In the genomic region with DNA sequence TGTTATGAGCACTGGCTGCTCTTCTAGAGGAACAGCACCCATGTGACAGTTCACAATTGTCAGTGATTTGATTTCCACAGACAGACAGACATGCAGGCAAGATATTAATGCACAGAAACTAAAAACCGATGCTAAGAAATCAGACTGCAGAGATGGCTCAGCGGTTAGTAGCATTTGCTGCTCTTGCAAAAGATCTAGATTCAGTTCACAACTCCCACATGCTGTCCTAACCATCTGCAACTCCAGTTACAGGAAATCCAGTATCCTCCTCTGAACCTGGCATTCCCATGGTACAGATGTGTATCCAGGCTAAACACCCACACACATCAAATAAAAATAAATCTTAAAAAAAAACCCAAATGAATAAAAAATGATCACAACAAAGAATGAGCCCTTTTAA, we compare ENCODE assay signal across 28 mouse cellular contexts. TPM values are rescaled to one million over a fixed set of nuclear protein-coding genes. Genes with fewer than 3 reads are reported as not detected.
A peak's percentile ranks its signal among the peaks of the same experiment; 100 is the strongest.
DNase-seq lines count a peak whose midpoint lies in the region; ATAC-seq lines count a peak whose summit lies in the region.
"Had no signal": no experiment of that assay in that cellular context is flagged by ENCODE, and none has a peak within 500 bp of the region (broad histone marks: within the 10 kb centered on the region; RNA-seq: fewer than 3 reads in every experiment).

No protein-coding gene starts in this region.

- H3K9ac ChIP-seq in heart, embryonic 12.5 days, result no peak overlapping the region
- H3K9ac ChIP-seq: limb, embryonic 15.5 days; midbrain, embryonic 13.5 days; neural tube, embryonic 12.5 days had no signal

- H3K4me2 ChIP-seq in heart, embryonic 12.5 days, result no peak overlapping the region
- H3K4me2 ChIP-seq: limb, embryonic 15.5 days; midbrain, embryonic 13.5 days; neural tube, embryonic 12.5 days had no signal

- DNase-seq in layer of hippocampus, adult 11-12 months (ENCODE audit: low spot score), result peak; percentile 54
- DNase-seq in layer of hippocampus, postnatal 25 days (ENCODE audit: extremely low spot score in 1 of 2, low spot score in 1 of 2), result no peak
- DNase-seq in brain, adult 2 months (ENCODE audit: low read depth, low spot score), result peak; percentile 89
- DNase-seq in layer of hippocampus, adult 8-10 months (ENCODE audit: low spot score in 2 of 2), result peak; percentile 37 to 59
- peak; percentile 43 to 65 for DNase-seq in left cerebral cortex, postnatal 14 days (ENCODE audit: low spot score in 2 of 2)
- no peak for DNase-seq in ovary, postnatal 14 days (ENCODE audit: low spot score)
- DNase-seq: cerebellum, adult 8-10 months; gastrocnemius, adult 2 months; heart, postnatal 4 days; kidney, adult 2 months; kidney, postnatal 10 days; lung, postnatal 14 days had no signal

- no peak for ATAC-seq in heart, embryonic 12.5 days (ENCODE audit: insufficient number of reproducible peaks, low FRiP score)
- ATAC-seq: hindbrain, postnatal 0 days; midbrain, embryonic 13.5 days had no signal

- H3K27ac ChIP-seq in heart, embryonic 12.5 days (ENCODE audit: poor library complexity, severe bottlenecking), result no peak overlapping the region
- H3K27ac ChIP-seq: embryonic facial prominence, embryonic 10.5 days; gastrocnemius, adult 2 months; hindbrain, postnatal 0 days; limb, embryonic 15.5 days; midbrain, embryonic 13.5 days; neural tube, embryonic 12.5 days; stomach, postnatal 0 days had no signal

- no peaks in the 10 kb centered on the region for H3K9me3 ChIP-seq in heart, embryonic 12.5 days (replicated peaks)
- H3K9me3 ChIP-seq: embryonic facial prominence, embryonic 10.5 days; limb, embryonic 15.5 days; midbrain, embryonic 13.5 days; neural tube, embryonic 12.5 days had no signal

- H3K36me3 ChIP-seq in heart, embryonic 12.5 days, result no peaks in the 10 kb centered on the region
- H3K36me3 ChIP-seq: embryonic facial prominence, embryonic 10.5 days; limb, embryonic 15.5 days; midbrain, embryonic 13.5 days; neural tube, embryonic 12.5 days had no signal

- H3K4me3 ChIP-seq in heart, embryonic 12.5 days, result no peak overlapping the region
- H3K4me3 ChIP-seq: embryonic facial prominence, embryonic 10.5 days; gastrocnemius, adult 2 months; limb, embryonic 15.5 days; midbrain, embryonic 13.5 days; neural tube, embryonic 12.5 days had no signal

- WGBS in heart, embryonic 12.5 days, result 89% methylated on average over 2 of the region's 2 CpGs

- intact Hi-C loops in left cerebral cortex, postnatal 14 days (cut with DNase I), result no loop called here

- peaks cover 41% of the 10 kb centered on the region for H3K27me3 ChIP-seq in heart, embryonic 12.5 days (replicated peaks)

- H3K4me1 ChIP-seq in heart, embryonic 12.5 days (replicated peaks), result 0 out of 2 replicates have a peak, but pooled peaks cover 5% of the 10 kb centered on the region
- H3K4me1 ChIP-seq: neural tube, embryonic 12.5 days had no signal

RNA-seq across cellular contexts. Expression of a gene that starts 2.6 kb away (rescaled TPM):
- total RNA-seq in layer of hippocampus, postnatal 25 days (2021), result 1 to 10 TPM; 8.3 TPM
- 1 to 10 TPM; 4.4 to 5.3 (median 5.2) TPM for total RNA-seq in layer of hippocampus, adult 8-10 months (2022)
- total RNA-seq in left cerebral cortex, postnatal 14 days (2021), result 1 to 10 TPM; 5.1 to 5.3 TPM
- polyA plus RNA-seq in heart, embryonic 12.5 days (2016; fragmentation: Nextera tagmentation; extraction: Ambion mirVana), result 0.22 TPM in 1 of 2 replicates, not detected in the other
- total RNA-seq: common myeloid progenitor, adult 5-6 weeks; granulocyte monocyte progenitor cell, adult 5-6 weeks; megakaryocyte, adult 5-6 weeks had no signal
- polyA plus RNA-seq: C2C12; embryonic facial prominence, embryonic 10.5 days; forebrain, embryonic 11.5 days; heart, embryonic 14.5 days; limb, embryonic 15.5 days; liver, embryonic 16.5 days; midbrain, embryonic 13.5 days had no signal

RNA-seq across cellular contexts. Expression of a gene that starts 19.8 kb away (rescaled TPM):
- total RNA-seq in layer of hippocampus, postnatal 25 days (2021), result 1 to 10 TPM; 2.3 to 3.5 TPM
- total RNA-seq in layer of hippocampus, adult 8-10 months (2022), result 1 to 10 TPM; 2.4 to 3.1 (median 2.8) TPM
- 1 to 10 TPM; 2.1 to 2.3 TPM for total RNA-seq in left cerebral cortex, postnatal 14 days (2021)
- 0.27 and 0.64 TPM in 2 replicates for polyA plus RNA-seq in heart, embryonic 12.5 days (2016; fragmentation: Nextera tagmentation; extraction: Ambion mirVana)
- total RNA-seq: common myeloid progenitor, adult 5-6 weeks; gastrocnemius, adult 2 months; granulocyte monocyte progenitor cell, adult 5-6 weeks; megakaryocyte, adult 5-6 weeks had no signal
- polyA plus RNA-seq: C2C12; limb, embryonic 15.5 days had no signal

RNA-seq across cellular contexts. Expression of a gene that starts 28.8 kb away (rescaled TPM):
- total RNA-seq in layer of hippocampus, postnatal 25 days (2021), result 1 to 10 TPM; 4.3 to 5.3 TPM
- 1 to 10 TPM; 4.5 to 6.1 (median 5.1) TPM for total RNA-seq in layer of hippocampus, adult 8-10 months (2022)
- total RNA-seq in left cerebral cortex, postnatal 14 days (2021), result 1 to 10 TPM; 3.1 to 3.2 TPM
- 0.64 and 1.1 TPM in 2 replicates for polyA plus RNA-seq in heart, embryonic 12.5 days (2016; fragmentation: Nextera tagmentation; extraction: Ambion mirVana)

RNA-seq across cellular contexts. Expression of a gene that starts 33.0 kb away (rescaled TPM):
- not detected for total RNA-seq in layer of hippocampus, postnatal 25 days (2021)
- not detected for total RNA-seq in layer of hippocampus, adult 8-10 months (2022)
- not detected for total RNA-seq in left cerebral cortex, postnatal 14 days (2021)
- not detected in 2 replicates for polyA plus RNA-seq in heart, embryonic 12.5 days (2016; fragmentation: Nextera tagmentation; extraction: Ambion mirVana)
- total RNA-seq: adrenal gland, adult 18-20 months; adrenal gland, postnatal 4 days; common myeloid progenitor, adult 5-6 weeks; gastrocnemius, adult 2 months; granulocyte monocyte progenitor cell, adult 5-6 weeks; heart, postnatal 4 days; hindbrain, postnatal 0 days; megakaryocyte, adult 5-6 weeks had no signal
- polyA plus RNA-seq: C2C12; embryonic facial prominence, embryonic 10.5 days; forebrain, embryonic 11.5 days; heart, embryonic 14.5 days; hindbrain, postnatal 0 days; kidney, adult 2 months; limb, embryonic 15.5 days; liver, embryonic 16.5 days; midbrain, embryonic 13.5 days; neural tube, embryonic 12.5 days; stomach, postnatal 0 days had no signal

RNA-seq across cellular contexts. Expression of a gene that starts 33.5 kb away (rescaled TPM):
- 1 to 10 TPM; 2.5 to 4.0 TPM for total RNA-seq in layer of hippocampus, postnatal 25 days (2021)
- 1 to 10 TPM; 2.2 to 3.3 (median 2.7) TPM for total RNA-seq in layer of hippocampus, adult 8-10 months (2022)
- 1 to 10 TPM; 2.5 to 2.9 TPM for total RNA-seq in left cerebral cortex, postnatal 14 days (2021)
- 0.36 and 0.64 TPM in 2 replicates for polyA plus RNA-seq in heart, embryonic 12.5 days (2016; fragmentation: Nextera tagmentation; extraction: Ambion mirVana)
- total RNA-seq: common myeloid progenitor, adult 5-6 weeks had no signal

Comparison
In these comparisons a context has a peak if more than half of its experiments do, and no peak if none do; other contexts are left out.
1. DNase-seq: peak in layer of hippocampus, adult 11-12 months (single experiment), brain, adult 2 months (single experiment), layer of hippocampus, adult 8-10 months (2 of 2) and left cerebral cortex, postnatal 14 days (2 of 2); none in layer of hippocampus, postnatal 25 days (0 of 2) and ovary, postnatal 14 days (single experiment).